Mouse (Mus musculus): ENCODE data around the gene Akap7.

Gene Akap7

GRCm38 (mm10) chr10:25120871-25121554 lies 186.7 kb downstream of the Akap7 start:
- DNase-seq (ENCODE audit: low read depth, low spot score), result no peak
- Histone ChIP-seq H3K36me3 (ENCODE audit: control insufficient read depth, insufficient read depth, low read length, poor library complexity, severe bottlenecking) (no peaks in the 10 kb centered on the region), H3K27me3 (ENCODE audit: control insufficient read depth, insufficient read depth, low read length, poor library complexity, severe bottlenecking) (no peaks in the 10 kb centered on the region)
